In the genomic region with DNA sequence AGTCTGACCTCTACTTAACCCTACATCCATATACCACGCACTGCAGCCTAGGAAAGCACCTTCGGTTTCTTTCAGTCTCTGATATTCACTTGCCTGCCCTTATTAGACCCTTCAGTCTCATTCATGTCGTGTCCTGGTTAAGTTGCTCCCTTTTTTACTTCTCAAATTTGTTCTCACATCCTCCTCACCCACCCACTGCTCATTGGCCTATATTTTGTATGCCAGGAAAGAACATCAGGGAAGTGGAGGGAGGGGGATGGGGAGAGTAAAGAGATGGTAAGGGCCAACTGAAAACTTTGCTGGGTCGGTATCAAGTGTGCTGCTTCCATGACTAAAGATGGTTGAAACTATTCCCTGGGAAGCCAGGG, we compare ENCODE assay signal across 8 mouse cellular contexts. TPM values are rescaled to one million over a fixed set of nuclear protein-coding genes. Genes with fewer than 3 reads are reported as not detected.
DNase-seq lines count a peak whose midpoint lies in the region; ATAC-seq and TF ChIP-seq lines count a peak whose summit lies in the region.

No protein-coding gene starts in this region.

- 3% methylated on average over 4 of the region's 4 CpGs for WGBS in kidney, adult 2 months
- WGBS in bone marrow, adult 2 months: 2% methylated on average over 4 of the region's 4 CpGs
- WGBS in forebrain, embryonic 13.5 days: 4% methylated on average over 4 of the region's 4 CpGs
- WGBS in limb, embryonic 15.5 days: 4% methylated on average over 4 of the region's 4 CpGs

- H3K9ac ChIP-seq in forebrain, embryonic 13.5 days: peak overlapping the region; percentile 97
- peak overlapping the region; percentile 92 for H3K9ac ChIP-seq in limb, embryonic 15.5 days

- H3K4me3 ChIP-seq in kidney, adult 2 months (ENCODE audit: insufficient read depth, low read depth, low read length): peak overlapping the region; percentile 85
- H3K4me3 ChIP-seq in bone marrow, adult 2 months (replicated peaks; ENCODE audit: control insufficient read depth, low read depth, low read length): peak overlapping the region; percentile 95
- H3K4me3 ChIP-seq in forebrain, embryonic 13.5 days: peak overlapping the region; percentile 96
- peak overlapping the region; percentile 90 for H3K4me3 ChIP-seq in limb, embryonic 15.5 days

- no peak for ATAC-seq in forebrain, embryonic 13.5 days
- no peak for ATAC-seq in limb, embryonic 15.5 days (ENCODE audit: insufficient number of reproducible peaks, low FRiP score, low TSS enrichment, low read depth)

- H3K9me3 ChIP-seq in forebrain, embryonic 13.5 days (replicated peaks): no peaks in the 10 kb centered on the region
- no peaks in the 10 kb centered on the region for H3K9me3 ChIP-seq in limb, embryonic 15.5 days

- no peak for TF ChIP-seq POLR2A in kidney, adult 2 months (IDR thresholded peaks at IDR 0.05; ENCODE audit: low read depth, low read length)
- no peak for TF ChIP-seq POLR2A in bone marrow, adult 2 months (IDR thresholded peaks at IDR 0.05; ENCODE audit: borderline replicate concordance, control insufficient read depth, low read depth, low read length)

- TF ChIP-seq CTCF in kidney, adult 2 months (conservative IDR thresholded peaks at IDR 0.05; ENCODE audit: insufficient read depth, insufficient read length, low read depth, low read length): no peak
- TF ChIP-seq CTCF in bone marrow, adult 2 months (IDR thresholded peaks at IDR 0.05; ENCODE audit: control insufficient read depth, insufficient read depth, low read length): no peak

- H3K4me1 ChIP-seq in kidney, adult 2 months (ENCODE audit: control insufficient read depth, insufficient read depth, low read length): peaks cover 9% of the 10 kb centered on the region
- no peaks in the 10 kb centered on the region for H3K4me1 ChIP-seq in bone marrow, adult 2 months (ENCODE audit: control insufficient read depth, insufficient read depth, low read length)
- H3K4me1 ChIP-seq in forebrain, embryonic 13.5 days: peaks cover 38% of the 10 kb centered on the region
- peaks cover 23% of the 10 kb centered on the region for H3K4me1 ChIP-seq in limb, embryonic 15.5 days

- DNase-seq in kidney, adult 2 months: no peak
- DNase-seq in kidney, postnatal 36 days: no peak
- peak; percentile 20 to 26 for DNase-seq in natural killer cell, adult 2 months (ENCODE audit: low spot score in 2 of 2)
- no peak for DNase-seq in adrenal gland, postnatal 10 days
- no peak for DNase-seq in right cerebral cortex, postnatal 25 days

- H3K27me3 ChIP-seq in kidney, adult 2 months (replicated peaks; ENCODE audit: control insufficient read depth, insufficient read depth, low read length): no peaks in the 10 kb centered on the region
- H3K27me3 ChIP-seq in forebrain, embryonic 13.5 days: no peaks in the 10 kb centered on the region
- no peaks in the 10 kb centered on the region for H3K27me3 ChIP-seq in limb, embryonic 15.5 days

- no peaks in the 10 kb centered on the region for H3K36me3 ChIP-seq in kidney, adult 2 months (ENCODE audit: control insufficient read depth, insufficient read depth, low read length)
- peaks cover 8% of the 10 kb centered on the region for H3K36me3 ChIP-seq in forebrain, embryonic 13.5 days (ENCODE audit: poor library complexity, severe bottlenecking)
- H3K36me3 ChIP-seq in limb, embryonic 15.5 days: peaks cover 2% of the 10 kb centered on the region; the same call in 1 of the 2 replicates

- peak overlapping the region; percentile 90 for H3K4me2 ChIP-seq in forebrain, embryonic 13.5 days
- peak overlapping the region; percentile 86 for H3K4me2 ChIP-seq in limb, embryonic 15.5 days

- no peak overlapping the region for H3K27ac ChIP-seq in kidney, adult 2 months (ENCODE audit: insufficient read depth, low read depth, low read length)
- H3K27ac ChIP-seq in bone marrow, adult 2 months (ENCODE audit: control insufficient read depth, insufficient read depth, low read depth, low read length, poor library complexity): no peak overlapping the region; the same call in 1 of the 2 replicates
- H3K27ac ChIP-seq in forebrain, embryonic 13.5 days: no peak overlapping the region; the same call in 1 of the 2 replicates
- H3K27ac ChIP-seq in limb, embryonic 15.5 days: peak overlapping the region; percentile 97

RNA-seq across cellular contexts. Expression of a gene that starts 1.4 kb away (rescaled TPM):
- 4.6 and 5.1 TPM in 2 replicates for polyA plus RNA-seq in kidney, adult 2 months (2012; rRNA removed)
- polyA plus RNA-seq in bone marrow, adult 2 months (2011; ENCODE audit: insufficient read depth, insufficient read length, low replicate concordance, missing spikeins): 9.4 and 20.3 TPM in 2 replicates
- polyA plus RNA-seq in forebrain, embryonic 13.5 days (2015; fragmentation: Nextera tagmentation; extraction: Ambion mirVana): 46.0 and 51.1 TPM in 2 replicates
- polyA plus RNA-seq in limb, embryonic 15.5 days (2015; fragmentation: Nextera tagmentation; extraction: Ambion mirVana): 20.3 and 32.4 TPM in 2 replicates
- 10 to 100 TPM; 40.5 to 50.0 TPM for total RNA-seq in adrenal gland, postnatal 10 days (2021)

RNA-seq across cellular contexts. Expression of a gene that starts 1.5 kb away (rescaled TPM):
- polyA plus RNA-seq in kidney, adult 2 months (2012; rRNA removed): 3.4 and 3.9 TPM in 2 replicates
- polyA plus RNA-seq in bone marrow, adult 2 months (2011; ENCODE audit: insufficient read depth, insufficient read length, low replicate concordance, missing spikeins): 7.9 and 16.7 TPM in 2 replicates
- polyA plus RNA-seq in forebrain, embryonic 13.5 days (2015; fragmentation: Nextera tagmentation; extraction: Ambion mirVana): 35.3 and 37.1 TPM in 2 replicates
- 21.6 and 24.3 TPM in 2 replicates for polyA plus RNA-seq in limb, embryonic 15.5 days (2015; fragmentation: Nextera tagmentation; extraction: Ambion mirVana)
- 10 to 100 TPM; 18.7 to 19.5 TPM for total RNA-seq in adrenal gland, postnatal 10 days (2021)

Comparison
In these comparisons a context has a peak if more than half of its experiments do, and no peak if none do; other contexts are left out.
1. DNase-seq: peak in natural killer cell, adult 2 months (2 of 2); none in kidney, adult 2 months (single experiment), kidney, postnatal 36 days (0 of 2), adrenal gland, postnatal 10 days (single experiment) and right cerebral cortex, postnatal 25 days (single experiment).
2. Peak in every context shown above with its lines, with median percentiles within 50 percentile points of each other: H3K4me3 ChIP-seq.